Comparison of ENCODE assay signal across 9 mouse cellular contexts in genomic region chr2:11253945-11254344, GRCm38 (mm10).
DNase-seq lines count a peak whose midpoint lies in the region; ATAC-seq and TF ChIP-seq lines count a peak whose summit lies in the region.
"Had no signal": no experiment of that assay in that cellular context is flagged by ENCODE, and none has a peak within 500 bp of the region (broad histone marks: within the 10 kb centered on the region; RNA-seq: fewer than 3 reads in every experiment).

No protein-coding gene starts in this region.

- H3K9me3 ChIP-seq in midbrain, postnatal 0 days (ENCODE audit: low read length): no peaks in the 10 kb centered on the region
- no peaks in the 10 kb centered on the region for H3K9me3 ChIP-seq in midbrain, embryonic 10.5 days (replicated peaks)
- H3K9me3 ChIP-seq: lung, embryonic 15.5 days; stomach, embryonic 15.5 days had no signal

- peak; percentile 57 for TF ChIP-seq CTCF in midbrain, postnatal 0 days (IDR thresholded peaks at IDR 0.05)
- no peak for TF ChIP-seq CTCF in thymus, adult 2 months (IDR thresholded peaks at IDR 0.05; ENCODE audit: borderline replicate concordance, control insufficient read depth, extremely low read depth, insufficient read depth, low read length, poor library complexity)

- peak; percentile 50 for DNase-seq in midbrain, postnatal 0 days (ENCODE audit: low spot score)
- no peak for DNase-seq in midbrain, embryonic 10.5 days (ENCODE audit: low spot score)
- peak; percentile 54 for DNase-seq in T-cell, adult 2 months (ENCODE audit: low spot score)
- DNase-seq in cerebellum, postnatal 36 days: peak; percentile 3 to 14
- peak; percentile 27 to 72 for DNase-seq in kidney, adult 8-10 months
- DNase-seq in lung, postnatal 25 days (ENCODE audit: low spot score): peak; percentile 48
- peak; percentile 71 for DNase-seq in thymus, adult 2 months

- H3K4me3 ChIP-seq in midbrain, postnatal 0 days (ENCODE audit: low read depth, low read length): no peak overlapping the region
- H3K4me3 ChIP-seq in midbrain, embryonic 10.5 days: no peak overlapping the region
- no peak overlapping the region for H3K4me3 ChIP-seq in thymus, adult 2 months (ENCODE audit: control insufficient read depth, insufficient read depth, low read length)
- H3K4me3 ChIP-seq: lung, embryonic 15.5 days; stomach, embryonic 15.5 days had no signal

- 70% methylated on average over 8 of the region's 8 CpGs for WGBS in midbrain, postnatal 0 days
- WGBS in midbrain, embryonic 10.5 days: 66% methylated on average over 8 of the region's 8 CpGs
- 66% methylated on average over 8 of the region's 8 CpGs for WGBS in thymus, adult 2 months

- H3K4me2 ChIP-seq in midbrain, postnatal 0 days (ENCODE audit: low read depth, low read length, poor library complexity, severe bottlenecking): no peak overlapping the region
- H3K4me2 ChIP-seq: lung, embryonic 15.5 days; stomach, embryonic 15.5 days had no signal

- no peaks in the 10 kb centered on the region for H3K36me3 ChIP-seq in midbrain, postnatal 0 days (ENCODE audit: insufficient read depth, low read length)
- H3K36me3 ChIP-seq in midbrain, embryonic 10.5 days: no peaks in the 10 kb centered on the region
- H3K36me3 ChIP-seq in thymus, adult 2 months (ENCODE audit: control insufficient read depth, insufficient read depth, low read length): peaks cover 80% of the 10 kb centered on the region
- H3K36me3 ChIP-seq: lung, embryonic 15.5 days; stomach, embryonic 15.5 days had no signal

- TF ChIP-seq POLR2A in thymus, adult 2 months (IDR thresholded peaks at IDR 0.05; ENCODE audit: control insufficient read depth, extremely low read depth, insufficient read depth, low read length, poor library complexity): no peak

- H3K27ac ChIP-seq in midbrain, postnatal 0 days (ENCODE audit: low read depth, low read length): no peak overlapping the region
- no peak overlapping the region for H3K27ac ChIP-seq in midbrain, embryonic 10.5 days (replicated peaks)
- H3K27ac ChIP-seq in thymus, adult 2 months (ENCODE audit: control insufficient read depth, insufficient read depth, low read length): no peak overlapping the region
- H3K27ac ChIP-seq: lung, embryonic 15.5 days; stomach, embryonic 15.5 days had no signal

- no peaks in the 10 kb centered on the region for H3K27me3 ChIP-seq in midbrain, postnatal 0 days (ENCODE audit: insufficient read depth, low read length)
- H3K27me3 ChIP-seq in midbrain, embryonic 10.5 days (ENCODE audit: low read depth, poor library complexity, severe bottlenecking): no peaks in the 10 kb centered on the region
- H3K27me3 ChIP-seq in thymus, adult 2 months (ENCODE audit: control insufficient read depth, insufficient read depth, low read length): no peaks in the 10 kb centered on the region
- H3K27me3 ChIP-seq: lung, embryonic 15.5 days; stomach, embryonic 15.5 days had no signal

- H3K9ac ChIP-seq in midbrain, postnatal 0 days (replicated peaks; ENCODE audit: low read length, poor library complexity, severe bottlenecking): no peak overlapping the region
- H3K9ac ChIP-seq: lung, embryonic 15.5 days; stomach, embryonic 15.5 days had no signal

- no peak for ATAC-seq in midbrain, postnatal 0 days (ENCODE audit: low FRiP score)

- no peaks in the 10 kb centered on the region for H3K4me1 ChIP-seq in midbrain, postnatal 0 days (ENCODE audit: insufficient read depth, low read length)
- H3K4me1 ChIP-seq in midbrain, embryonic 10.5 days: no peaks in the 10 kb centered on the region
- H3K4me1 ChIP-seq in thymus, adult 2 months (replicated peaks; ENCODE audit: control insufficient read depth, insufficient read depth, low read length): no peaks in the 10 kb centered on the region
- H3K4me1 ChIP-seq: lung, embryonic 15.5 days; stomach, embryonic 15.5 days had no signal
